Mouse (Mus musculus) liver, embryonic 14.5 days (tissue): ENCODE measurements around the gene Cacng6.

Experiments
- CTCF ChIP-seq: IDR thresholded peaks from 2 replicates; pipeline ENCODE4 v1.5.1; 2016; ENCODE audit warnings: antibody characterized with exemption, low read depth, control low read depth
- EP300 ChIP-seq: IDR thresholded peaks from 2 replicates; pipeline ENCODE4 v1.6.1; 2016; ENCODE audit warnings: antibody characterized with exemption, low read depth

GRCm38 (mm10) chr7:3444678-3445077 is 20.7 kb downstream of the Cacng6 start:
- TF ChIP-seq CTCF: no peak
- no peak for TF ChIP-seq EP300
